Mouse (Mus musculus): ENCODE measurements at regions not wholly inside any gene's neighbourhood (a gene's known extent, or its start where the extent isn't known, plus 50 kb on each side); places are given as distances from the start of the nearest gene placed in this dataset.

GRCm38 (mm10) chr16:73835715-73836440 is 575.7 kb downstream of the Robo2 start:
- no peak overlapping the region for H3ac ChIP-seq (ENCODE audit: control insufficient read depth, insufficient read length, low read depth)
- no peak for TF ChIP-seq CTCF (IDR thresholded peaks at IDR 0.05; ENCODE audit: control insufficient read depth, insufficient read depth, insufficient read length)
- no peak for TF ChIP-seq MAX (IDR thresholded peaks at IDR 0.05)
- TF ChIP-seq MYOG (IDR thresholded peaks at IDR 0.05; ENCODE audit: control insufficient read depth, extremely low read depth, insufficient read length): no peak
- no peak for TF ChIP-seq CEBPB (IDR thresholded peaks at IDR 0.05; ENCODE audit: low read depth)
- TF ChIP-seq FOSL1 (IDR thresholded peaks at IDR 0.05; ENCODE audit: insufficient read depth, low read length, poor library complexity, severe bottlenecking): no peak
- no peak for TF ChIP-seq USF1 (IDR thresholded peaks at IDR 0.05; ENCODE audit: low read depth)
- TF ChIP-seq MYOD1 (IDR thresholded peaks at IDR 0.05; ENCODE audit: control insufficient read depth, insufficient read length, low read depth): no peak
- H3K79me2 ChIP-seq (ENCODE audit: control insufficient read depth, insufficient read depth): no peaks in the 10 kb centered on the region
- no peaks in the 10 kb centered on the region for H3K36me3 ChIP-seq (ENCODE audit: control insufficient read depth, insufficient read depth)
- H3K27me3 ChIP-seq (ENCODE audit: control insufficient read depth, insufficient read depth, insufficient read length): no peaks in the 10 kb centered on the region
- no peaks in the 10 kb centered on the region for H3K79me3 ChIP-seq (ENCODE audit: low read depth)
- no peak overlapping the region for H3K4me3 ChIP-seq (ENCODE audit: insufficient read depth, poor library complexity, severe bottlenecking)

DNA sequence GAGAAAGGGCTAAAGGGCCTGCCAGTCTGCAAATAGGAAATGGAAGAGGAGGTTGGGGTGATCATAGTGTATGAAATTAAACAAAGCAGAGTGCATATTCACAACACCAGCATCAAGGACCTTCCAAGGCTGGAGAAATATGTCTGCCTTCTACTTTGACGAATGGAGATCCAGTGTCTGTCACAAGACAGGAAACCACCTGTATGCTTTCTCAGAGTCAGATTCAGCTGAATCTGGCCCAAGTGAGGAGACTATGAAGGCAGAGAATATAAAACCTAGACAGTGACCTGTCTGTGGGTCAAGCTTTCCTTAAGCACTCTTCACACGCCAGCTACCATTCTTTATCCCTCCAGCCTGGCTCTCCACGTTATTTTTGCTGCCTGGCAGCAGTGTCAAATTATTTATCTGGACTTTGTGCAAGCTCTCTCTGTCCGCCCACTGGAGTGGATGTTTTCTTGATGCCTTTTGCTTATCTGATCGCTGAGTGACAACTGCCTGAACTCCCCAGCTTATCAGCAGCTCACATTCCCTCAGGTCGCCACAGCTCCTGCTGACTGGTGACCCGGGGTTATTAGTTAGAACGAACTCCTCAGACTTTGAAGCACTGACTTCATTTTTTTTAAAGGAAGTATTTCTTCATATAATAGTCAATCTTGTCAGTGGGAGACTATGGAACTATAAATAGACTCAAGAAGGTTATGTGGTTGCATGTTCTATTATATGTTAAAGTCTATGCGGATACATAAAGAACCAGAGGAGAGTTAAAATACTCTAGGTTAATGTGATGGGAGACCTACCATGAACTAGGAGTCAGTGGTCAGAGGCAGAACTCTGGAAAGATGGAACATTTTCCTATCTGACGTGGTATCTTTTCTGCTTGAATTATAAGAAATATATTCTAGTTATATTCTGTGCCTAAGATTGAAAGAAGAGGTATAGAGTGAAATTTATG is 590.0 kb downstream of the Robo2 start:
- Histone ChIP-seq H3K36me3 (ENCODE audit: control insufficient read depth, insufficient read depth) (no peaks in the 10 kb centered on the region), H3K79me2 (ENCODE audit: control insufficient read depth, insufficient read depth) (no peaks in the 10 kb centered on the region), H3ac (ENCODE audit: control insufficient read depth, insufficient read length, low read depth) (no peak overlapping the region), H3K79me3 (ENCODE audit: low read depth) (no peaks in the 10 kb centered on the region), H3K27me3 (ENCODE audit: control insufficient read depth, insufficient read depth, insufficient read length) (no peaks in the 10 kb centered on the region), H3K4me3 (ENCODE audit: insufficient read depth, poor library complexity, severe bottlenecking) (no peak overlapping the region)
- no peak for TF ChIP-seq USF1 (IDR thresholded peaks at IDR 0.05; ENCODE audit: low read depth)
- no peak for TF ChIP-seq MYOG (IDR thresholded peaks at IDR 0.05; ENCODE audit: control insufficient read depth, extremely low read depth, insufficient read length)
- no peak for TF ChIP-seq CTCF (IDR thresholded peaks at IDR 0.05; ENCODE audit: control insufficient read depth, insufficient read depth, insufficient read length)
- TF ChIP-seq MYOD1 (IDR thresholded peaks at IDR 0.05; ENCODE audit: control insufficient read depth, insufficient read length, low read depth): no peak
- TF ChIP-seq MAX (IDR thresholded peaks at IDR 0.05): no peak
- no peak for TF ChIP-seq FOSL1 (IDR thresholded peaks at IDR 0.05; ENCODE audit: insufficient read depth, low read length, poor library complexity, severe bottlenecking)
- no peak for TF ChIP-seq CEBPB (IDR thresholded peaks at IDR 0.05; ENCODE audit: low read depth)

DNA sequence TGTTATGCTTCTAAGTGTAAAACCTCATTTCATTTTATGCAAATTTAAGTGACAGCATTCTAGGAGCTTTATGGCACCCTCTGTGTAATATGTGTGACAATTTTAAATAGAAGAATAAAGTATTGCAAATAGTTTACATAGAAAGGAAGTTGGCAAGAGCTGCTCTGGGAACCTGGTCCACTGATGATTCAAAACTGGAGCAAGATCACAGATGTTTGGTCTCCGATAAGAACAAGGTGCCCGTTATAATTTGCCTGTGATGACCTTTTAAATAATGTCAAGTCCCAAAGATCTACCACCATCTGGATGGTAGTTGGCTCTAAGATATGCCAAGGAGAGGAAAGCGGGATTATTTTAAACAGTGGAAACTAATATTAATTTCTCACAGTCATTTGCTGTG is 607.1 kb downstream of the Robo2 start:
- H3K79me2 ChIP-seq (ENCODE audit: control insufficient read depth, insufficient read depth): no peaks in the 10 kb centered on the region
- TF ChIP-seq USF1 (IDR thresholded peaks at IDR 0.05; ENCODE audit: low read depth): no peak
- no peak for TF ChIP-seq CEBPB (IDR thresholded peaks at IDR 0.05; ENCODE audit: low read depth)
- no peak for TF ChIP-seq MYOD1 (IDR thresholded peaks at IDR 0.05; ENCODE audit: control insufficient read depth, insufficient read length, low read depth)
- TF ChIP-seq FOSL1 (IDR thresholded peaks at IDR 0.05; ENCODE audit: insufficient read depth, low read length, poor library complexity, severe bottlenecking): no peak
- no peak for TF ChIP-seq MAX (IDR thresholded peaks at IDR 0.05)
- no peak for TF ChIP-seq CTCF (IDR thresholded peaks at IDR 0.05; ENCODE audit: control insufficient read depth, insufficient read depth, insufficient read length)
- TF ChIP-seq MYOG (IDR thresholded peaks at IDR 0.05; ENCODE audit: control insufficient read depth, extremely low read depth, insufficient read length): no peak
- H3K79me3 ChIP-seq (ENCODE audit: low read depth): no peaks in the 10 kb centered on the region
- H3ac ChIP-seq (ENCODE audit: control insufficient read depth, insufficient read length, low read depth): no peak overlapping the region
- no peak overlapping the region for H3K4me3 ChIP-seq (ENCODE audit: insufficient read depth, poor library complexity, severe bottlenecking)
- no peaks in the 10 kb centered on the region for H3K36me3 ChIP-seq (ENCODE audit: control insufficient read depth, insufficient read depth)
- H3K27me3 ChIP-seq (ENCODE audit: control insufficient read depth, insufficient read depth, insufficient read length): no peaks in the 10 kb centered on the region

DNA sequence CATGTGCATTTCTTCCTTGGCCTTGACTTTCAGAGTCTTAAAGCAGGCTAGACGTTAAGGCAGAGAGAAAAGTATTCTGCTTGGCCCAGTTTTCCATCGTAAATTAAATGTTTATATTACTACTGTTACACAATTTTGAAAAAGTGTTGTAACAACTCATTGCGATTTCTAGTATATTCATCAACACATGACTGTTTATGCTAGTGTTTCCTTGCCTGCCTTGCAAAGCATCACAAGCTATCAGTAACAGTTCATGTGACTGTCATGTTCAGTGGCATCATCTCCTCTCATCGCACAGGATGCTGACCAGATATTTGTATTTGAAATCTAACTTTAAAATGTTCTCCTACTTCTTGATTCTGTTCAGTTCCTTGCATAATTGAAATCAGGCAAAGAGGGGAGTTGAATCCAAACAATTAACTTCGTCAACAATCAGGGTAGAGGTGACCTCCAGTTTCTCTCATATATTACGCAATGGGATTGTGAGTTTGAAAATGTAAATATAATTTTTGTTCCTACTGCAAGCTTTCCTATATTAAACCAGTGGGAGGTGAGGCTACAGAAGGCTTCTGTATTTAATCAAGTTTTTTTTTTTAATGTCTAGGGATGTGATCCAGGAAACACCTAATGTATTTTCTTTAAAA is 615.0 kb downstream of the Robo2 start:
- TF ChIP-seq CTCF (IDR thresholded peaks at IDR 0.05; ENCODE audit: control insufficient read depth, insufficient read depth, insufficient read length): no peak
- TF ChIP-seq MYOD1 (IDR thresholded peaks at IDR 0.05; ENCODE audit: control insufficient read depth, insufficient read length, low read depth): no peak
- TF ChIP-seq MAX (IDR thresholded peaks at IDR 0.05): no peak
- no peak for TF ChIP-seq CEBPB (IDR thresholded peaks at IDR 0.05; ENCODE audit: low read depth)
- no peak for TF ChIP-seq FOSL1 (IDR thresholded peaks at IDR 0.05; ENCODE audit: insufficient read depth, low read length, poor library complexity, severe bottlenecking)
- no peak for TF ChIP-seq MYOG (IDR thresholded peaks at IDR 0.05; ENCODE audit: control insufficient read depth, extremely low read depth, insufficient read length)
- TF ChIP-seq USF1 (IDR thresholded peaks at IDR 0.05; ENCODE audit: low read depth): no peak
- H3ac ChIP-seq (ENCODE audit: control insufficient read depth, insufficient read length, low read depth): no peak overlapping the region

GRCm38 (mm10) chr16:73785074-73785438 is 626.6 kb downstream of the Robo2 start:
- Histone ChIP-seq H3ac (ENCODE audit: control insufficient read depth, insufficient read length, low read depth) (no peak overlapping the region), H3K4me3 (ENCODE audit: insufficient read depth, poor library complexity, severe bottlenecking) (no peak overlapping the region), H3K79me2 (ENCODE audit: control insufficient read depth, insufficient read depth) (no peaks in the 10 kb centered on the region), H3K79me3 (ENCODE audit: low read depth) (no peaks in the 10 kb centered on the region), H3K36me3 (ENCODE audit: control insufficient read depth, insufficient read depth) (no peaks in the 10 kb centered on the region), H3K27me3 (ENCODE audit: control insufficient read depth, insufficient read depth, insufficient read length) (no peaks in the 10 kb centered on the region)
- TF ChIP-seq USF1 (IDR thresholded peaks at IDR 0.05; ENCODE audit: low read depth) (no peak), MAX (IDR thresholded peaks at IDR 0.05) (no peak), MYOD1 (IDR thresholded peaks at IDR 0.05; ENCODE audit: control insufficient read depth, insufficient read length, low read depth) (no peak), MYOG (IDR thresholded peaks at IDR 0.05; ENCODE audit: control insufficient read depth, extremely low read depth, insufficient read length) (no peak), CEBPB (IDR thresholded peaks at IDR 0.05; ENCODE audit: low read depth) (no peak), FOSL1 (IDR thresholded peaks at IDR 0.05; ENCODE audit: insufficient read depth, low read length, poor library complexity, severe bottlenecking) (no peak), CTCF (IDR thresholded peaks at IDR 0.05; ENCODE audit: control insufficient read depth, insufficient read depth, insufficient read length) (no peak)

More for the DNA sequence above, 615.0 kb downstream of the Robo2 start:
- Histone ChIP-seq H3K36me3 (ENCODE audit: control insufficient read depth, insufficient read depth) (no peaks in the 10 kb centered on the region), H3K27me3 (ENCODE audit: control insufficient read depth, insufficient read depth, insufficient read length) (no peaks in the 10 kb centered on the region), H3K4me3 (ENCODE audit: insufficient read depth, poor library complexity, severe bottlenecking) (no peak overlapping the region), H3K79me2 (ENCODE audit: control insufficient read depth, insufficient read depth) (no peaks in the 10 kb centered on the region), H3K79me3 (ENCODE audit: low read depth) (no peaks in the 10 kb centered on the region)
